Mouse (Mus musculus) layer of hippocampus, adult 6 months (tissue): ENCODE results near the gene Fancf. TPM values are rescaled to one million over a fixed set of nuclear protein-coding genes. Genes with fewer than 3 reads are reported as not detected.

Source experiments
- long read RNA-seq, 2 experiments: library from polyadenylated mRNA; unstranded; transcript quantifications; one replicate each; pipeline ENCODE4 v2.0.0; 2019 to 2020
- polyA plus RNA-seq: library from polyadenylated mRNA; unstranded; fragments of <200 nt; fragmentation: Nextera tagmentation; gene quantifications from 2 replicates; pipeline ENCODE4 v1.2.3, GENCODE M21; 2021

Fancf gene
- 0.92 and 1.4 TPM in 2 replicates for polyA plus RNA-seq
- long read RNA-seq, experiment 1, result 0 reads
- long read RNA-seq, experiment 2, transcript Fancf-201 (1 exons, 1,691 nt), result major isoform, 21 of 21 reads
- long read RNA-seq, experiment 2, partial matches to known transcripts, result 0 of 21 reads
- long read RNA-seq, experiment 2, other reads (novel, unspliced or antisense), result 0 of 21 reads

DNA sequence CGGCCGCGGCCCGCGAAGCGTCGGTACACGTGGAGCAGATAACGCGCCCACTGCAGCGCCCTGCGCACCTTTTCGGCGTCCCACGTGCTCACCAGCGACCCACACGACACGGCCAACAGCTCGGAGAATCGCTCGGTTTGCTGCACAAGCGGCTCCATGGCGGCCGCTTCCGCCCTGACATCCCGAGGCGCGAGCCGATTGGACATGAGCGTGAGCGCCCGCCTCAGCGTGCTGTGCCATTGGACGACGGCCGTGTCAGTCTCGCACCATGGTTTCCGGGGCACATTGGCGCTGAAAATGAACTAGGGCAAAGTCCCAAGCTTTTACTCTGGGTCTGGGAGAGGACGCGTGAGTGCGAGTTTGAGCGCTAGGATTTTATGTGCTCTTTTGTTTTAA, at the start of gene Fancf:
Gene Fancf, minus strand, starts transcription at position 171 of the 396 bp plus-strand sequence.

DNA sequence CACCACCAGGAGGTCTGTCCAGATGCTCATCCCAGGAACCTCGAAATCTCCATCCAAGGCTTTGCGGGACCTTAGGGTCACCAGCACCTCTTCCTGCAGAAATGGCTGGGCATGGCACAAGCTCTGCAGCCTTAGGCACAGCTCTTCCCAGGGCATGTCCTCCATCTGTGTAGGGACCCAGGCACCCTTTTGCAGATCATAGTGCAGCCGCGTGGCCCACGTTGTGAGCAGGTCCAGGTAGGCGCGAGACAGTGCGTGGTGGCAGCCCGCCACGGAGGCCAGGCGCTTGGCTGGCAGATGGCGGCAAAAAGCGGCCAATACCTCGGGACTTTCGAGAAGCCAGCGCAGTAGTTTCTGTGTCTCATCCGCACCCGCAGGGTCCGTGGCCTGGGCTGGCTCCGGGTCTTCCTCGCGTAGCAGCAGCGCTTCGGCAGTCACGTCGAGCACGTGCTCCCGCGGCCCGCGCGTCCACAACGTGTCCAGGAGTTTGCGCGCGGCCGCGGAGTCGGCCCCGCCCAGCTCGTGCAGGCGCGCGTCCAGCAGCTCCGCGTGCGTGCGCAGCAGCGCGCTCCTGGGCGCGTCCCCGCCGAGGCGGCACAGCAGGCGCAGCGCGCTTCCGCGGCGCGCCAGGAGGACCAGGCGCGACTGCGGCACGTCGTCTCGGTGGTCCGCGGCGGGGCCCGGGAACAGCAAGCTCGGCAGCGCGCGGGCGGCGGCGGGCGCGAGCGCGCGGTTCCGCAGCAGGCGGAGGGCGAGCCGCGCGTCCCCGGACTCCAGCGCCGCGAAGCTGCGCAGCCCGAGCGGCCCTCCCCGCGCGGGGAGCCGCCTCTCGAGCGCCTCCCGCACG, 594 bp downstream of the Fancf start, which contains the start of gene Gas2:
Gene Gas2, plus strand, starts transcription at position 766 of the 847 bp plus-strand sequence.

Other genes with a start within 250 kb of the Fancf start
- gene Slc17a6, start 240.3 kb downstream of the Fancf start, polyA plus RNA-seq, result 5.3 and 6.9 TPM in 2 replicates
- gene Gas2, start 252 bp downstream of the Fancf start, polyA plus RNA-seq, result 4.6 and 6.0 TPM in 2 replicates
- gene Svip, start 143.8 kb upstream of the Fancf start, polyA plus RNA-seq, result 41.1 and 41.9 TPM in 2 replicates
- gene 1700015G11Rik, start 153.5 kb upstream of the Fancf start, polyA plus RNA-seq, result not detected in 2 replicates